Mouse (Mus musculus): ENCODE results near the gene Ncapd2.

DNA sequence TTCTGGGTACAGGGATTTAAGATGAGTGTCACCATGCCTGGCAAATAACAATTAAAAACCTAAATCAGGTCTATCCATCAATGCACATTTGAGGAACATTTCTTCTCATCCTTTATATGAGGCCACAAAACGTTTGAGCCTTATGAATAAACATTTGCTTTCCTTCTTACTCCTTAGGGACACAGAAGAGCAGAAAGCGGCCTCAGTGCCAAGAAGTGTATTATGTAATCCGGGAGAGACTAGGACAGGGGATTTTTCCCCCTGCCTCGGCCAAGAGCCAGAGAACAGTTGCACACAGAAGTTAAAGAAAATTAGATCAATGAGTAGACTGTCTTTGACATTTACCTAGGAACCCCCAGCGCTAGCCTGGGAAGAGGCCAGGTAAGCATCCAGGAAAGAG lies 9.4 kb downstream of the Ncapd2 start:
- TF ChIP-seq POLR2A (IDR thresholded peaks at IDR 0.05; ENCODE audit: low read depth, low read length) = no peak
- TF ChIP-seq CTCF (IDR thresholded peaks at IDR 0.05; ENCODE audit: extremely low read depth, insufficient read length, insufficient replicate concordance, low read depth, low read length) = no peak

Measured in small intestine, adult 2 months (tissue).